Mouse (Mus musculus) midbrain, embryonic 15.5 days (tissue): Measurements from ENCODE around the gene Bpifb3. TPM values are rescaled to one million over a fixed set of nuclear protein-coding genes. Genes with fewer than 3 reads are reported as not detected.
A peak's percentile ranks its signal among the peaks of the same experiment; 100 is the strongest.

Experiments used
- ATAC-seq: fragments of 200-750 bp; cut with Nextera tagmentation; replicated peaks from 2 replicates; pipeline ENCODE4 v1.8.0; 2017; ENCODE audit warnings: moderate TSS enrichment
- H3K27ac ChIP-seq: fragments of 300-500 bp; sonication (generic); 2 replicates; pipeline ENCODE4 v1.5.1; 2015; ENCODE audit warnings: mild to moderate bottlenecking, inconsistent platforms
- H3K27me3 ChIP-seq: fragments of 300-500 bp; sonication (generic); replicated peaks from 2 replicates; pipeline ENCODE4 v1.6.1; 2015; ENCODE audit warnings: inconsistent platforms
- H3K36me3 ChIP-seq: fragments of 300-500 bp; sonication (generic); replicated peaks from 2 replicates; pipeline ENCODE4 v1.6.1; 2015; ENCODE audit warnings: inconsistent platforms
- H3K4me1 ChIP-seq: fragments of 300-500 bp; sonication (generic); 2 replicates; pipeline ENCODE4 v1.6.1; 2015; ENCODE audit warnings: inconsistent platforms
- H3K4me2 ChIP-seq: fragments of 300-500 bp; sonication (generic); 2 replicates; pipeline ENCODE4 v1.6.1; 2015; ENCODE audit warnings: inconsistent platforms, mild to moderate bottlenecking, moderate library complexity
- H3K4me3 ChIP-seq: fragments of 300-500 bp; sonication (generic); 2 replicates; pipeline ENCODE4 v1.5.1; 2015; ENCODE audit warnings: mild to moderate bottlenecking, inconsistent platforms
- H3K9ac ChIP-seq: fragments of 300-500 bp; sonication (generic); 2 replicates; pipeline ENCODE4 v1.6.1; 2015; ENCODE audit warnings: mild to moderate bottlenecking, inconsistent platforms
- H3K9me3 ChIP-seq: fragments of 300-500 bp; sonication (generic); 2 replicates; pipeline ENCODE4 v1.6.1; 2016; ENCODE audit warnings: inconsistent platforms
- WGBS: fragments of 180-500 bp; shearing (Covaris S2); methylation state at CpG from one replicate; pipeline ENCODE4 v1.1.7; 2015; ENCODE audit warnings: mixed read lengths; 5-methylcytosine and 5-hydroxymethylcytosine counted together
- polyA plus RNA-seq: library from polyadenylated mRNA; unstranded; fragments of >200 nt; fragmentation: Nextera tagmentation; extraction: Ambion mirVana; gene quantifications from 2 replicates; pipeline ENCODE4 v1.2.1, GENCODE M21; 2015

Bpifb3 gene
- not detected in 2 replicates for polyA plus RNA-seq

DNA sequence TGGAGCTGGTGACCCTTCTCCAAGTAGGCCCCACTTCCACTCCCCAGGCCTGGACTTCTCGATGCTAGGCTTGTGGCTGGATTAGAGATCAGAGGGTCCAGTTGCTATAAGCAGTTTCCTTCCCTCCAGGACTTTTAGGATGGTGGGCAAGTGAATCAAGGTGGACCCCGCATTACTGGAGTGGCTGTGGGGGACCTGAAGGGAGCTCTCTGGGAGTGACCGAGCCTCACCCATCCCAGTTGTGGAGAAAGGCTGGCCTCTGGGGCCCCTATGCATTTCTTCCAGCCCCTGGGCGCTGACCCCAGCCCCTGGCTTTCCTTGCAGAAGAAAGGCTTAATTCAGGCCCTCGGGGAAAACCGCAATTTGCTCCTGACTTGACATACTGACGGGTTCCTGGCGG, at the start of gene Bpifb3:
Gene Bpifb3, plus strand, starts transcription at position 301 of the 400 bp plus-strand sequence.
- WGBS = 66% methylated on average over 8 of the region's 8 CpGs
- Histone ChIP-seq H3K4me2 (no peak within 1 kb of the TSS), H3K27me3 (no peaks in the 10 kb centered on the region), H3K4me3 (no peak within 1 kb of the TSS), H3K36me3 (no peaks in the 10 kb centered on the region), H3K9ac (no peak within 1 kb of the TSS), H3K4me1 (no peaks in the 10 kb centered on the region), H3K27ac (no peak within 1 kb of the TSS), H3K9me3 (no peaks in the 10 kb centered on the region)
- ATAC-seq = no peak

DNA sequence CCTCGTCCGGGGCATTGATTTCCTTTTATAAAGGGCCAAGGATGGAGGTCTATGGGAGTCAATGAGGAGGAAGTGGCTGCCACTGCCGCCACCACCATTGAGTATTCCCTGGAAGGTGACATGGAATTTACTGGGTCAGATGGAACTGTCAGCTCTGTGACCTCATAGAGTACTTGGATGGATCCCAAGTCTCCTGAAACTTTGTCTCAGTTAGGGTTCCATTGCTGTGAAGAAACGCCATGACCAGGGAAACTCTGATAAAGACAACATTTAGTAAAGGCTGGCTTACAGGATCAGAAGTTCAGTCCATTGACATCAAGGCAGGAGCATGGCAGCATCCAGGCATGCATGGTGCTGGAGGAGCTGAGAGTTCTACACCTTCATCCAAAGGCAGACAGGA, 47.0 kb upstream of the Bpifb3 start, which contains the start of gene Sun5:
Gene Sun5, minus strand, starts transcription at position 101 of the 400 bp plus-strand sequence.
- Histone ChIP-seq H3K4me1 (no peaks in the 10 kb centered on the region), H3K9ac (no peak within 1 kb of the TSS), H3K36me3 (no peaks in the 10 kb centered on the region), H3K27ac (no peak within 1 kb of the TSS), H3K27me3 (no peaks in the 10 kb centered on the region), H3K4me3 (no peak within 1 kb of the TSS), H3K9me3 (no peaks in the 10 kb centered on the region), H3K4me2 (no peak within 1 kb of the TSS)
- no peak for ATAC-seq
- WGBS = 88% methylated on average over 4 of the region's 4 CpGs

DNA sequence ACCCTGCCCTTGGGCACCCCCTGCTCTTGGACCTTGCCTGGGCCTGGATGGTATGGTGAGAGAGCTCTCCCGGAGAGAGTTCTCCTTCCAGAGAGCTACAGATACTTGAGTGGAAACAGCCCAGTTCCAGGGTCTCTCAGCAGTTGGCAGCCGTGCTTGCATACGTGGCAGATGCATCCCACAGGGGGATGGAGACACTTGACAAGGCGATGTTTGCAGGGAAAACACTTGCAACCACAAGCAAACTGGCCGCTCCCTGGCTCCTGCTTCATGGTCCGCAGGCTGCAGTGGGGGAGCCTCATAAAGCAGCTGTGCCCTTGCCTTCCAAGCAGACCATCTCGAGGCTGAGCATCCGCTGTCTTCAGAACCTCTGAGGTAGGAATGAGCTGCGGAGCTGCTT, 43.3 kb upstream of the Bpifb3 start, which contains the start of gene Bpifb2:
Gene Bpifb2, plus strand, starts transcription at position 301 of the 400 bp plus-strand sequence.
- no peak within 1 kb of the TSS for H3K27ac ChIP-seq
- H3K4me1 ChIP-seq = no peaks in the 10 kb centered on the region
- H3K36me3 ChIP-seq = no peaks in the 10 kb centered on the region
- H3K9me3 ChIP-seq = no peaks in the 10 kb centered on the region
- no peak within 1 kb of the TSS for H3K4me3 ChIP-seq
- H3K4me2 ChIP-seq = no peak within 1 kb of the TSS
- 76% methylated on average over 9 of the region's 9 CpGs for WGBS
- H3K27me3 ChIP-seq = no peaks in the 10 kb centered on the region
- no peak for ATAC-seq
- no peak within 1 kb of the TSS for H3K9ac ChIP-seq

DNA sequence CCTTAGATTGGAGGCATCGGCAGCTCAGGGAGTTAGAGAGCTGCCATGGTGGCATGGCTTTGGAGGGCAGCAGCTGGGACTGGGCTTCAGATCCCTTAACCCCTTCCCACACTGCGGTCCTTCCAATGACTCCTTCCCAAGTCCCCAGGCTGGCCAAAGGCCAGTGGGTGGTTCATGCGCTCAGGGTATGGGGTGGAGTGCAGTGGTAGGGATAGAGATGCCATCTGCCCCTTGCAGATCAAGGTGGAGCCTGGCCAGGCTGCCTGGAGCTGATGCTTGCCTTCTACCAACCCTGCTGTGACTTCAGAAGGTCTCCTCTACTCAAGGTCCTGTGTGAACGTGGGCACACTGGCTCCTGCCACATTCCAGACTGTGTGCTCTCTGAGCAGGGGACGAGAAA, 18.9 kb upstream of the Bpifb3 start:
- WGBS = 87% methylated on average over 5 of the region's 5 CpGs
- Histone ChIP-seq H3K9ac (no peak overlapping the region), H3K27me3 (no peaks in the 10 kb centered on the region), H3K4me1 (no peaks in the 10 kb centered on the region), H3K36me3 (no peaks in the 10 kb centered on the region), H3K9me3 (no peaks in the 10 kb centered on the region), H3K4me3 (no peak overlapping the region), H3K4me2 (no peak overlapping the region), H3K27ac (no peak overlapping the region)
- ATAC-seq = no peak

GRCm38 (mm10) chr2:153900088-153900487, 17.9 kb upstream of the Bpifb3 start, which contains the start of gene Bpifb6:
Bpifb6 (plus strand) TSS chr2:153900388.
- no peaks in the 10 kb centered on the region for H3K36me3 ChIP-seq
- no peaks in the 10 kb centered on the region for H3K27me3 ChIP-seq
- no peaks in the 10 kb centered on the region for H3K9me3 ChIP-seq
- no peak within 1 kb of the TSS for H3K4me3 ChIP-seq
- no peak for ATAC-seq
- no peak within 1 kb of the TSS for H3K9ac ChIP-seq
- no peak within 1 kb of the TSS for H3K4me2 ChIP-seq
- no peak within 1 kb of the TSS for H3K27ac ChIP-seq
- 75% methylated on average over 4 of the region's 4 CpGs for WGBS
- H3K4me1 ChIP-seq = no peaks in the 10 kb centered on the region

DNA sequence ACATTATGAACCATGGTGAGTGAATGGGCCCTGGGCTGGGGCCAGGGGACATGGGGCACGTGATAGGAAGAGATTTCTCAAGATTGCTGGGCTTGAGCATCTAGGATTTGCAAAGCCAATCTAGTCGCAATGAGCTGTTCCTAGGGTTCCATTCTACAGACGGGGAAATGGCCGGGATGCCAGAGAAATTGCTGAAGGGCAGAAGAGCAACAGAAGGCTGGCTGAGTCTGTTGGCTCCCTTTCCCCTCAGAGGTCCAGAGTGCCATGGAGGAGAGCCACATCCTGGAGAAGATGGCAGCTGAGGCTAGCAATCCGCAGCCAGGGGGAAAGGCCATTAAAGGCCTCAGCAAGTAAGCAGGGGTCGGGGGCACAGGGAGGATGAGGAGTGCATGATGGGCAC, 15.3 kb upstream of the Bpifb3 start:
- Histone ChIP-seq H3K9me3 (no peaks in the 10 kb centered on the region), H3K4me2 (no peak overlapping the region), H3K27ac (no peak overlapping the region), H3K36me3 (no peaks in the 10 kb centered on the region), H3K4me3 (no peak overlapping the region), H3K27me3 (no peaks in the 10 kb centered on the region), H3K9ac (no peak overlapping the region), H3K4me1 (no peaks in the 10 kb centered on the region)
- ATAC-seq = no peak
- 80% methylated on average over 6 of the region's 6 CpGs for WGBS

- H3K9ac ChIP-seq = no peak overlapping the region
These were observed 11.4 kb upstream of the Bpifb3 start for GRCm38 (mm10) chr2:153906626-153907025.

DNA sequence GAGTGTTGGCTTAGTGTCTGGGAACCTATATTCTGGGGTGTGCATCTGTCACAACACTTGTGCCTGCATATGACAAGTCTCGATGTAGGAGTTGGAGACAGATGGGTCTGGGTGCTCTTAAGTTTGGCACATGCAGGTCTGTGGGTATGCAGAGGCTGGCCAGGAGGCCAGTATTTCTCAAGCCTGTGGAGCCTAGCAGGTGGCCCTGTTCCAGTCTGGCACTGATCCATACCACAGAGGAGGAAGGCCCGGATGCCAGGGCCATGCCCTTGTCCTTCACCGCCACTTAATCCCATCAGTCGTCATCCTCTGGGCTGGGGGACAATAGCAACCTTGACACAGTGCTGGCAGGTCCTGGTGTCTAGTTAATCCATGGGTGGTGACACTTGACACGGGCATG, 3.9 kb upstream of the Bpifb3 start:
- Histone ChIP-seq H3K36me3 (no peaks in the 10 kb centered on the region), H3K9me3 (no peaks in the 10 kb centered on the region), H3K9ac (no peak overlapping the region), H3K4me3 (no peak overlapping the region), H3K4me2 (no peak overlapping the region), H3K27ac (no peak overlapping the region), H3K27me3 (no peaks in the 10 kb centered on the region), H3K4me1 (no peaks in the 10 kb centered on the region)
- ATAC-seq = no peak
- WGBS = 39% methylated on average over 5 of the region's 5 CpGs

More at GRCm38 (mm10) chr2:153906626-153907025, 11.4 kb upstream of the Bpifb3 start:
- H3K36me3 ChIP-seq = no peaks in the 10 kb centered on the region
- ATAC-seq = no peak
- no peaks in the 10 kb centered on the region for H3K9me3 ChIP-seq
- H3K4me2 ChIP-seq = no peak overlapping the region
- no peaks in the 10 kb centered on the region for H3K27me3 ChIP-seq
- H3K4me3 ChIP-seq = no peak overlapping the region
- H3K27ac ChIP-seq = no peak overlapping the region
- WGBS = 95% methylated on average over 4 of the region's 4 CpGs
- no peaks in the 10 kb centered on the region for H3K4me1 ChIP-seq

DNA sequence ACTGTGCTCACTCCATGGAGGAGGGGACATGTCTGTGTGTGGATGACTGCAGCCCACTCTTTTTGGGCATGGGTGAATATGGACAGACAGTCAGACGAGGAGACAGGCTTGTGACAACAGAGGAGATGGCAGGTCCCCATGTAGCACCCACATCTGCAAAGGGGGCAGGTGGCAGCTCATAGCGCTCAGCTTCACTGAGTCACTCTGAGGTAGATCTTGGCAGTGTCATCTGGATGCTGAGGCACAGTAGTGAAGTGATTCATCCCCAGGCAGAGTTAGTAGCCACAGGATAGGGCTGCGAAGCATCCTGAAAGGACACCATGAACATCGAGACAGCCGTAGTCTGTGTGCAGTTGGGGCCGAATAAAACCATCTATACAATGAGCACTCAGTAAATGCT, 3.2 kb downstream of the Bpifb3 start:
- Histone ChIP-seq H3K4me1 (no peaks in the 10 kb centered on the region), H3K9me3 (no peaks in the 10 kb centered on the region), H3K27me3 (no peaks in the 10 kb centered on the region), H3K4me3 (no peak overlapping the region), H3K27ac (no peak overlapping the region), H3K9ac (no peak overlapping the region), H3K4me2 (no peak overlapping the region), H3K36me3 (no peaks in the 10 kb centered on the region)
- 88% methylated on average over 6 of the region's 6 CpGs for whole genome bisulfite sequencing
- no peak for ATAC-seq

DNA sequence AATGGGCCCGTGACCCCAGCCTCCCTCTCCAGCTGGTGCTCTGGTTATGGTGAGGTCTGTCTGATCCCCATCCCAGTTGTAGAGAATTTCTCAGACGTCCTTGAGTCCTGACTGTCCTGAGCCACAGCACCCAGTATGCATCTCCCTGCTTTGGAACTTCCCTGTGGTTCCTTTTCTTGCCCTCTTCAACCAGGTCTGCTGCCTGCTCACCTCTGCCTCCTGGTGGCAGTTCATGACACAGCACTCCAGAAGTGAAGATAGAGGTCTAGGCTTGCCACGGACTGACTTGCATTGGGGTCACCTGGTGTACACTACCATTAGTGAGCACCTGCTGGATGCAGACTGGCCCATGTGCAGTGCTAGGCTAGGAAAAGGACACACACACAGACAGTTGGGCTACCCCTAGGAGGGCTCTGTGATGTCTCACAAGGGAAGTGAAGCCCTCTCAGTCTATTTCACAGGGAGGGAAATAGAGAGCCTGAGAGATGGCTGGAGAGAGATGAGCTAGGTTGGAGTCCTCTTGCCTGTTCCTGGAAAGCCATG, 11.9 kb downstream of the Bpifb3 start:
- no peak overlapping the region for H3K9ac ChIP-seq
- no peaks in the 10 kb centered on the region for H3K27me3 ChIP-seq
- H3K9me3 ChIP-seq = no peaks in the 10 kb centered on the region
- H3K27ac ChIP-seq = no peak overlapping the region
- H3K36me3 ChIP-seq = no peaks in the 10 kb centered on the region
- peaks cover 6% of the 10 kb centered on the region for H3K4me1 ChIP-seq
- ATAC-seq = no peak
- no peak overlapping the region for H3K4me3 ChIP-seq
- H3K4me2 ChIP-seq = no peak overlapping the region
- 43% methylated on average over 3 of the region's 3 CpGs for WGBS

- H3K27ac ChIP-seq = no peak overlapping the region; the same call in 1 of the 2 replicates
- 47% methylated on average over 6 of the region's 6 CpGs for WGBS
- ATAC-seq = peak; percentile 70; the same call in 1 of the 2 replicates
These were observed 13.1 kb downstream of the Bpifb3 start for GRCm38 (mm10) chr2:153931125-153931524.

DNA sequence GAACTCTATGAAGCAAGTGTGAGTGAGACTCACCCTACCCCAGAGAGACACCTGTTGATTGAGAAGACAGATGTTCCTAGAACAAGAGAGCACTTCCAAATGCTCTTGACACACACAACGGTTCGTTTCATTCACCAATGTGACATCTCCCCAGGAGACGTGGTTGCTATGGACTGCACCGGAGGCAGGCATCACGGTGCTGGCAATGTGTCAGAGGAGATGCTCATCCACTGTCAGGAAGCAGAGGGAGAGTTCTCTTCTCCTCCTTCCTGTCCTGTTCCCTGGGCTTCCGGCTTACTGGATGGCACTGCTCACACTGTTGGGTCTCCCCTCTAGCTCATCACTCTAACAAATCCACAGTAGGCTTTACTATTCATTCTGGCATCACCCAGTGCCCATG, 15.3 kb downstream of the Bpifb3 start:
- Histone ChIP-seq H3K4me1 (peaks cover 6% of the 10 kb centered on the region), H3K4me3 (no peak overlapping the region), H3K36me3 (no peaks in the 10 kb centered on the region), H3K4me2 (no peak overlapping the region), H3K27me3 (no peaks in the 10 kb centered on the region), H3K27ac (no peak overlapping the region), H3K9me3 (no peaks in the 10 kb centered on the region), H3K9ac (no peak overlapping the region)
- WGBS = 66% methylated on average over 6 of the region's 6 CpGs
- no peak for ATAC-seq

More at GRCm38 (mm10) chr2:153931125-153931524, 13.1 kb downstream of the Bpifb3 start:
- Histone ChIP-seq H3K36me3 (no peaks in the 10 kb centered on the region), H3K27me3 (no peaks in the 10 kb centered on the region), H3K4me2 (no peak overlapping the region), H3K9ac (no peak overlapping the region), H3K4me3 (no peak overlapping the region), H3K9me3 (no peaks in the 10 kb centered on the region), H3K4me1 (peaks cover 6% of the 10 kb centered on the region)

DNA sequence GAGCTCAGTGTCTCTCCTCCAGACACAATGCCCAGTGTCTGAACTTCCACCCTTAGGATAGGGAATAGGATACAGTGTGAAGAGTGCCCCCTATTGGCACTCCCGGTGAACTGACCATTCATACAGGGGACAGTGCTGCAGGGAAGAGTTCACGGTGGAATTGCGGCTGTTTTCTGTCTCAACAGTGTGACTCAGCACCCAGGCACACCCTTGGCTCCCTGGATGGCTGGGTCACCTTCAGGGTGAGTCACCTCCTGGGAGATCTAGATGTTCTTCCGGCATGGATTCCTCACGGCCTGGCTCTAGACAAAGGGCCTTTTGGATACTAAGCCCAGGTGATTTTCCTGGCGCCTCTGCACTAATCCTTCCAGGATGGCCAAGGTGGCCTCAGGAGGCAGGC, 17.3 kb downstream of the Bpifb3 start:
- Histone ChIP-seq H3K9me3 (no peaks in the 10 kb centered on the region), H3K4me2 (no peak overlapping the region), H3K27me3 (no peaks in the 10 kb centered on the region), H3K4me3 (no peak overlapping the region), H3K4me1 (peaks cover 6% of the 10 kb centered on the region), H3K27ac (no peak overlapping the region), H3K36me3 (no peaks in the 10 kb centered on the region), H3K9ac (no peak overlapping the region)
- 91% methylated on average over 6 of the region's 6 CpGs for WGBS
- ATAC-seq = no peak
